Mouse (Mus musculus) lung, embryonic 14.5 days (tissue): Measurements from ENCODE around the gene Mthfd2l. TPM values are rescaled to one million over a fixed set of nuclear protein-coding genes. Genes with fewer than 3 reads are reported as not detected.

Experiments
- ATAC-seq: fragments of 200-750 bp; cut with Nextera tagmentation; 2 replicates; pipeline ENCODE4 v1.8.0; 2017; ENCODE audit warnings: mild to moderate bottlenecking, moderate TSS enrichment, moderate library complexity; ENCODE audit not compliant: insufficient read depth
- DNase-seq: peaks from one replicate; pipeline ENCODE4 v3.0.0-alpha.2; 2015
- H3K27ac ChIP-seq: fragments of 300-500 bp; sonication (generic); 2 replicates; pipeline ENCODE4 v1.5.1; 2014; ENCODE audit warnings: low read depth, mild to moderate bottlenecking, moderate library complexity
- H3K27me3 ChIP-seq: fragments of 300-500 bp; sonication (generic); 2 replicates; pipeline ENCODE4 v1.6.1; 2014; ENCODE audit warnings: low read length, control low read depth; ENCODE audit not compliant: insufficient read depth
- H3K36me3 ChIP-seq: fragments of 300-500 bp; sonication (generic); 2 replicates; pipeline ENCODE4 v1.6.1; 2014; ENCODE audit warnings: control low read depth; ENCODE audit not compliant: insufficient read depth
- H3K4me1 ChIP-seq: fragments of 300-500 bp; sonication (generic); 2 replicates; pipeline ENCODE4 v1.6.1; 2014; ENCODE audit warnings: antibody characterized with exemption, control low read depth; ENCODE audit not compliant: insufficient read depth
- H3K4me2 ChIP-seq: fragments of 300-500 bp; sonication (generic); 2 replicates; pipeline ENCODE4 v1.6.1; 2014; ENCODE audit warnings: mild to moderate bottlenecking
- H3K4me3 ChIP-seq: fragments of 300-500 bp; sonication (generic); 2 replicates; pipeline ENCODE4 v1.5.1; 2014; ENCODE audit warnings: low read depth, low read length
- H3K9ac ChIP-seq: fragments of 300-500 bp; sonication (generic); 2 replicates; pipeline ENCODE4 v1.6.1; 2014
- H3K9me3 ChIP-seq: fragments of 300-500 bp; sonication (generic); 2 replicates; pipeline ENCODE4 v1.6.1; 2016; ENCODE audit warnings: low read depth, low read length, control low read depth
- CTCF ChIP-seq: IDR thresholded peaks from 2 replicates; pipeline ENCODE4 v1.5.1; 2016; ENCODE audit warnings: antibody characterized with exemption, low read depth
- WGBS: fragments of 180-500 bp; shearing (Covaris S2); extraction: QIAGEN DNeasy Blood & Tissue Kit; methylation state at CpG from one replicate; pipeline ENCODE4 v1.1.7; 2014; 5-methylcytosine and 5-hydroxymethylcytosine counted together
- polyA plus RNA-seq: library from polyadenylated mRNA; unstranded; fragments of >200 nt; fragmentation: Nextera tagmentation; extraction: Ambion mirVana; gene quantifications from 2 replicates; pipeline ENCODE4 v1.2.1, GENCODE M21; 2014

Mthfd2l gene
- polyA plus RNA-seq, 1 experiment from 2014 or later = 51.2 TPM

GRCm38 (mm10) chr5:90945453-90945852, 14.5 kb downstream of the Mthfd2l start:
- Histone ChIP-seq H3K36me3 (no peaks in the 10 kb centered on the region), H3K9me3 (no peaks in the 10 kb centered on the region), H3K4me2 (no peak overlapping the region), H3K9ac (no peak overlapping the region), H3K27ac (no peak overlapping the region), H3K27me3 (no peaks in the 10 kb centered on the region), H3K4me3 (no peak overlapping the region), H3K4me1 (no peaks in the 10 kb centered on the region)
- no peak for TF ChIP-seq CTCF
- ATAC-seq = no peak
- no peak for DNase-seq
- 88% methylated on average over 2 of the region's 2 CpGs for WGBS

GRCm38 (mm10) chr5:90949499-90949898, 18.6 kb downstream of the Mthfd2l start:
- no peak for ATAC-seq
- TF ChIP-seq CTCF = no peak

GRCm38 (mm10) chr5:90951475-90951874, 20.6 kb downstream of the Mthfd2l start:
- ATAC-seq = peak; percentile 31; the same call in 1 of the 2 replicates

More at GRCm38 (mm10) chr5:90949499-90949898, 18.6 kb downstream of the Mthfd2l start:
- Histone ChIP-seq H3K4me2 (no peak overlapping the region), H3K9me3 (no peaks in the 10 kb centered on the region), H3K27me3 (no peaks in the 10 kb centered on the region), H3K4me3 (no peak overlapping the region), H3K36me3 (no peaks in the 10 kb centered on the region), H3K9ac (no peak overlapping the region), H3K27ac (no peak overlapping the region), H3K4me1 (no peaks in the 10 kb centered on the region)
- 79% methylated on average over 15 of the region's 15 CpGs for WGBS
- DNase-seq = no peak

GRCm38 (mm10) chr5:90952731-90953481, 22.0 kb downstream of the Mthfd2l start:
- WGBS = 74% methylated on average over 8 of the region's 8 CpGs

More at GRCm38 (mm10) chr5:90951475-90951874, 20.6 kb downstream of the Mthfd2l start:
- H3K4me1 ChIP-seq = no peaks in the 10 kb centered on the region
- H3K9me3 ChIP-seq = no peaks in the 10 kb centered on the region
- H3K9ac ChIP-seq = no peak overlapping the region
- no peaks in the 10 kb centered on the region for H3K36me3 ChIP-seq
- 35% methylated on average over 2 of the region's 2 CpGs for WGBS
- H3K4me3 ChIP-seq = no peak overlapping the region
- no peak overlapping the region for H3K27ac ChIP-seq
- no peak overlapping the region for H3K4me2 ChIP-seq
- TF ChIP-seq CTCF = peak; percentile 87
- H3K27me3 ChIP-seq = no peaks in the 10 kb centered on the region
- DNase-seq = peak; percentile 25

GRCm38 (mm10) chr5:90964316-90964715, 33.4 kb downstream of the Mthfd2l start:
- H3K4me1 ChIP-seq = no peaks in the 10 kb centered on the region
- no peak overlapping the region for H3K9ac ChIP-seq
- 60% methylated on average over 4 of the region's 4 CpGs for WGBS
- ATAC-seq = no peak
- no peak overlapping the region for H3K4me3 ChIP-seq
- peak; percentile 58 for TF ChIP-seq CTCF
- peaks cover 8% of the 10 kb centered on the region; the same call in 1 of the 2 replicates for H3K36me3 ChIP-seq
- H3K27me3 ChIP-seq = no peaks in the 10 kb centered on the region
- DNase-seq = peak; percentile 33
- H3K4me2 ChIP-seq = no peak overlapping the region
- no peak overlapping the region for H3K27ac ChIP-seq
- no peaks in the 10 kb centered on the region for H3K9me3 ChIP-seq

More at GRCm38 (mm10) chr5:90952731-90953481, 22.0 kb downstream of the Mthfd2l start:
- Histone ChIP-seq H3K27ac (no peak overlapping the region), H3K4me3 (no peak overlapping the region), H3K27me3 (no peaks in the 10 kb centered on the region), H3K4me1 (no peaks in the 10 kb centered on the region), H3K9ac (no peak overlapping the region), H3K36me3 (no peaks in the 10 kb centered on the region), H3K9me3 (no peaks in the 10 kb centered on the region), H3K4me2 (no peak overlapping the region)
- TF ChIP-seq CTCF = peak; percentile 27; the same call in 1 of the 2 replicates
- peak; percentile 61 for DNase-seq
- no peak for ATAC-seq

- WGBS = 64% methylated on average over 4 of the region's 4 CpGs
- Histone ChIP-seq H3K36me3 (0 out of 2 replicates have a peak, but pooled peaks cover 4% of the 10 kb centered on the region), H3K4me1 (no peaks in the 10 kb centered on the region), H3K9me3 (no peaks in the 10 kb centered on the region), H3K27me3 (no peaks in the 10 kb centered on the region), H3K27ac (no peak overlapping the region), H3K4me2 (no peak overlapping the region), H3K9ac (no peak overlapping the region), H3K4me3 (no peak overlapping the region)
- TF ChIP-seq CTCF = no peak
- ATAC-seq (no peak), DNase-seq (no peak)
Observed at GRCm38 (mm10) chr5:90964764-90965163, 33.8 kb downstream of the Mthfd2l start.

- Histone ChIP-seq H3K36me3 (0 out of 2 replicates have a peak, but pooled peaks cover 3% of the 10 kb centered on the region), H3K9ac (no peak overlapping the region), H3K27me3 (no peaks in the 10 kb centered on the region), H3K9me3 (no peaks in the 10 kb centered on the region), H3K4me3 (no peak overlapping the region), H3K4me1 (no peaks in the 10 kb centered on the region), H3K27ac (no peak overlapping the region), H3K4me2 (no peak overlapping the region)
- DNase-seq = no peak
- WGBS = 69% methylated on average over 4 of the region's 4 CpGs
- no peak for ATAC-seq
- TF ChIP-seq CTCF = no peak
Observed at GRCm38 (mm10) chr5:90965386-90965785, 34.5 kb downstream of the Mthfd2l start.
